Mouse (Mus musculus) hematopoietic stem cell, adult 5-6 weeks (primary cell): ENCODE measurements around the gene Lhfp. TPM values are rescaled to one million over a fixed set of nuclear protein-coding genes. Genes with fewer than 3 reads are reported as not detected.
"Not testable (repeated sequence)": the region's sequence is repeated elsewhere in the genome, so short reads cannot be mapped to it uniquely, and the experiment has no call there.

Experiments used
- ATAC-seq, 2 experiments: fragments of 125-278 bp in 1 of 2; replicated peaks in 1 of 2; 2 replicates each; pipeline ENCODE4 v1.8.0; 2016 to 2017; ENCODE audit warnings: inconsistent platforms in 2 of 2, mild to moderate bottlenecking in 2 of 2, moderate number of reproducible peaks in 2 of 2, low read depth in 1 of 2, moderate TSS enrichment in 1 of 2; ENCODE audit not compliant: low FRiP score in 2 of 2, poor library complexity in 2 of 2, severe bottlenecking in 2 of 2, insufficient read depth in 1 of 2, low TSS enrichment in 1 of 2
- total RNA-seq: library from RNA; stranded (forward); fragments of 172-1452, 232-1000 nt; gene quantifications from 2 replicates; pipeline ENCODE4 v1.2.3, GENCODE M21; 2017

Gene Lhfp
- total RNA-seq, 1 experiment from 2014 or later = not detected

DNA sequence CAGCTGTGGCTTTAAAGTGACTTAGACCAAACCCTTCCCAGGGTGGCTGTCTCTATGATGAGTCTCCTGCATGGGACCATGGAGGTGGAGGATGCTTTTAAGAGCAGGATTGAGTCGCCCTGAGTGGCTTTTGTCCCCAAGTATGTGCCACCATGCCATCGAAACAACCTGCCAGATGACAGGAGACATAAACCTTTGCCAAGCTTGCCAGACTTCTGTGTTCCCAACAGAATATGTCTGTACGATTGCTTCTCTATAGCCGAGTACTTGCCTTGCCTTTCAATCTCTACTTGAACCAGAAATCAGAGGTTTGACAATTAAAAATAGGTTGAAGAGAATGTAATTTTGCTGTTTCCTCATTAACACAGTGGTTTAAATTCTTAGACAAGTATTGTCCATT, 32.9 kb downstream of the Lhfp start:
- ATAC-seq = no peak

DNA sequence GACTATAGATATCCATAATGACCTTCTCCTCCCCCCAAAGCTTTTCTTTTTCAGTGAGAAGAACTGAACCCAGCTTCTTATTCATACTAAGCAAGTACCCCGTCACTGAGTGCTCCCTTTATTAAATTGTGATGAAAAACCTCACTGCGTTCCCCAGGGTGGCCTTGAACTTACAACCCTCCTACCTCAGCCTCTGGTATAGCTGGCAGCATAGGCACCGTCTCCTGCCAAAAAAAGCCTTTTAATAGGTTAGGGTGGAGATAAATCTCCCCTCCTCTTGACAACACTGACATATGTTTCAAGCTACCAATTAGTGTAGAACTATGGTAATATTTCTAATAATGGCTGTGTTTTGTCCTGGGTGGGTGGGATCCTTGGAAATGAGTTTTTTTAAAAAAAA, 33.4 kb downstream of the Lhfp start:
- no peak for ATAC-seq

DNA sequence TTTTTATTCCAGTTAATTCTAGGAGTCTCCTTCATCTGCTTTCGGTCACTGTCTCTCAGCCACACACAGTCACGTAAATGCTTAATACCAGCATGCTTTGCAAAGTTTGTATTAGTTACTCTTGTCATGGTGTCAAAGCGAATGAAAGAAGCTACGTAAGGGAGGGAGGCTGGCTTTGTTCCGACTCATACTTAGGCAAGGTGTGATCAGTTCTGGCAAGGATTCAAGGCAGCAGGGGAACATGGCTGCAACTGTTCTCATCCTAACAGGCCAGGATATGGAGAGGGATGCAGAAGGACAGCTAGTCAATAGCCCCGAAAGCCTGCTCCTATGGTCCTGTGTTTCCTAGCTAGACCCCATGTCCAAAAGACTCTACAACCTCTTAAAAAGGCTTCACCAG, 39.0 kb downstream of the Lhfp start:
- no peak for ATAC-seq

DNA sequence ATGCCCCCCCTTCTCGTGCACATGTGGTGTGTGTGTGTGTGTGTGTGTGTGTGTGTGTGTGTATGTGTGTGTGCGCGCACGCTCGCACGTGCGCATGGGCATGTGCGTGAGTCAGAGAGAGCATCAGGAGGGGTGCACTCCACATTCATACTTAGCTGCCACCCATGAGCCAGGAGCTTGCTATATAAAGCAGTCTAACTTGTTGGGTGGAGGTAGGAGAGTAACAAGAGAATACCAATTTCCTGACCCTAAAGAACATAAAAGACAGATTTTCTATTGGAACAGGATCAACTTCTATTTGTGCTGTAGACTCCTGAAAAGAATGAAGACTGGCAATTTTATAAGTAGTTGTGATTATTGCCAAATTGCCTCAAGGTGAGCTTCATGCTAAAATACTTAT, 39.4 kb downstream of the Lhfp start:
- no peak for ATAC-seq

DNA sequence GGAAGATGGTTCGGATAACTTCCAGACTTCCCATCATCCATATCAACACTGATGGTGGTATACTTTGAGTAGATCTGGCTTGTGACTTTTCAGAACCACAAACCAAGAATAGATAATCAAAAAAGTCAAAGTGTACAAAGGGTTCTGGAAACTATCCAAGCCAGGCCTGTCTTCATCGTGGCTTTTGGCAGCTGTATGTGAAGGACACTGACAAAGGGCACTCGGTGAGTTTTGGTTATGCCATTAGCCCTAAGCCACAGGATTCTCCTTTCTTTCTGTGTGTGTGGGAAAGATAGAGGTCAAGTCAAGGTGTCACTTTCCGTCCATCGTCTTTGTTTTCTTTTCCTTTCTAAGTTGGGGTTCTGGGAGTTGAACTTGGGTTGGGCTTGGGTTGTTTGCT, 42.4 kb downstream of the Lhfp start:
- no peak for ATAC-seq

DNA sequence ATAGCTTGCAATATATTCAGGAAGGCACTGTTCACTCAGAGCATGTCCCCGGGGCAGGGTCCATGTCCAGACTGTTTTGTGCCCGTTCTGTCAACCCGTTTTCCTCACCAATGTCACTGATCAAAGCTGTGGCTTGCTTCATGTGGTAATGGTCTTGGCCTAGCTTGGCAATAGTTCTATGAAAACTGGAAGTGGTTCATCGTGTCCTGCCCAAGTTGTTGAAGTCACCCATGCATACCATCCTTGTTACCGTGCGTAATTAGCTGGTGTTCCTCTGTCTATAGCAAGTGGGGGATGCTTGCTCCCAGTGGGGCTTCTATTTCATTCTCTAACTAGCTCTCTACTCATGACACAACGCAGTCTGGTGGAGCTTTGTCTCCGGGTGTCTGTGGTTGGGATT, 43.5 kb downstream of the Lhfp start:
- ATAC-seq = no peak

DNA sequence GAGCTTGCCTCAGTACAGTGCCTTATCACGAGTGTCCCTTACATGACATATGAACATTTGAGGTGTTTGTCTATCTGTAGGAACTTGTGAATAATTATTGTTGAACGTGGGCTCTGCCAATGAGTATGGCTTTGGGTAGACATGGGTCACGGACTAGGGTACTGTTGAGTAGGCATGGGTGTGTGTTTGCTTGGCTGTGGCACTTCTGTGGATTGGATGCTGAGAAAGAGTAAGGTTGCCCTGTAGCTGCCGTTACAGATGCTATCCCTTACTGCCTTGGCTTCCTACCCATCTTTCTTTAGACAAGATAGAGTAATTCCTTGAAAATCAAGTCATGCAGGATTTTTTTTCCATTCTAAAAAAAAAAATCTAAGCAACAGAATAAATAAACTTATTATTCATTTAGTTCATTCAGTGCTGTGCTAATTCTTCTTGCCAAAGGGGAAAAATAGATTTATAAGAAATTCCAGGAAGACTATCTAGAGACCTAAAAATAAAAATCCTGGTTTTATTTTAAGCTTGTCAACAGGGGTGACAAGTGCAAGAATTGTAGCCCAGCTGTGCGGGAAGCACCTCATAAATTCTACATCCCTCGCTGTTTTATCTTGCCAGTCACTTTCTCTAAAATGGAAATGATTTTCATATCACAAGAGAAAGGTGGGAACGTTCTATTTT, 45.3 kb downstream of the Lhfp start:
- ATAC-seq = no peak

DNA sequence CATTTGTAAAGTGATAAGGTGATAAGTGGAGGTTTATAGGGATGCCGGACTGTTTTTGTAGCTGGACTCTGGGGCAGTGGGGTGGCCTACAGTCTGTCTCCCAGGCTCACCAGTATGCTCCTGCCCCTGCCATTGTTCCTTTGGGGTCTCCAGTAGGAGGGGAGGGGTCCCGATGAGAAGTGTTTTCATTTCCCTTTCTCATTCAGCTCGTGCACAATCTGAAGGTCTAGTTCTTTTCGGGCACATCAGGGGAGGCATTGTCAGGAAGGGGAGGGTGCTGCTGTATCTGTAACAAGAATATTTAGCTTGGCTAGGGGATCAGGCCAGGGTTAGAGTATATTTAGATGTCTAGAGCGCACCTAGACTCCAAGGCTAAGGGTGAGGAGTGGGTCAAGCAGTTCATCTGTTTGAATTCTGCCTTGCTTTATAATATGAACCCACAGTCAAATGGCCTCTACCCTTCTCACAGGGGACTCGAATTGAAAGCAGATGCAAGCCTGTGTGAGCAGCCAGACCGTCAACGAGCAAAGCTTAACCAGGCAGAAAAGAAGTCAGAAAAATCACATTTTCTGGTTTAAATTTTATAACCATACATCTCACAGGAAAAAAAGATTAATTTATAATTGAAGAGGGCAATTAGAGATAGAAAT, 46.0 kb downstream of the Lhfp start:
- no peak for ATAC-seq

DNA sequence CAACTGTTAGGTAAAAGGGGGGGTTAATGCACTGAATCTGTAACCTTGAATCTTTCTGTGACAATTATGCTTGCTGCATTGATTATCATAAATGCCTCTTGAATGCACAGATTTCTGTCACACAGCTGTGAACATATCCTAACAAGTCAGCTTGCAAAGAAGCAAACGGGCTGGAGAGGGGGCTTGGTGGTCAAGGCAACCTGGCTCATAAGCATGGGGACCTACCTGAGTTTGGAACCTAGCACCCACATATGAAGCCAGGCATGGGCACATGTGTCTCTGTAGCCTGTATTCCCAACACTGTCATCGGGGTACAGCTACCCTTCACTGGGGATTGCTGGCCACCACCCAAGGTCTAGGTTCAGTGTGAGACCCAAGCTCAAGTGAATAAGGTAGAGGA, 48.6 kb downstream of the Lhfp start:
- no peak for ATAC-seq

DNA sequence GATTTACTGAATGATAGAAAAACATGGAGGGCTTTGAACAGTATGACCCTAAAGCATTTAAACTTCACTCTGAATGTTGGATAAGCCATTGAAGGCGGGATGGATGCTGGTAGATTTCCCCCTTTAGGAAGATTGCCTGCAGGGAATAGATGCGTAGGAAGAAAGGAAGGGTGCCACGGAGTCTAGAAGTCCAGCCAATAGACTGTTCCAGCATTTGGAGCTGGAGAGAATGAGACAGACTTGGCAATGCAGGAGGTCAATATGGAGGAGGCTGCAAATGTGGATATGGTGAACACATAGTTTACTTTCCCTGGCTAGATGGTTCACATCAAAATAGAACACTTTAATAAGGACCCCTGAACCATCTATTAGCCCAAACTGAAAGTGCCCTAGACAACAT, 58.9 kb downstream of the Lhfp start:
- no peak for ATAC-seq

DNA sequence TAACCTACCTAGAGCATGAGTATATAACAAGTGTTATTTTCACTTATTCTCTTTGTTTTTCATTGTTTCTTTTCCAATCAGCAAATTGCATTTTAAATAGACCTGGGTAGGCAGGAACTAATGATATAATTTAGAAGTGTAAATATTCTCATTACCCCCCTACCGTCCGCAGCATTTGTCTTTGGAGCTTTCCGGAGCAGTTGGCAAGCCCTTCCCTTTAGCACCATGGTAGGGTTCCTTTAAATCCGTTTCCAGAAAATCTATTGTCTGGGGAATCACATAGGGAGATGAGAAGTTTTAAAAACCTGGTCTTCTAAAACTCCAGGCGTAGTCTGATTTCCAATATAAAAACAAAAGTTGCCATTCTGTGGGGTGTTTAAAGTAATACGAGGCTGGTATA, 59.5 kb downstream of the Lhfp start:
- no peak for ATAC-seq

DNA sequence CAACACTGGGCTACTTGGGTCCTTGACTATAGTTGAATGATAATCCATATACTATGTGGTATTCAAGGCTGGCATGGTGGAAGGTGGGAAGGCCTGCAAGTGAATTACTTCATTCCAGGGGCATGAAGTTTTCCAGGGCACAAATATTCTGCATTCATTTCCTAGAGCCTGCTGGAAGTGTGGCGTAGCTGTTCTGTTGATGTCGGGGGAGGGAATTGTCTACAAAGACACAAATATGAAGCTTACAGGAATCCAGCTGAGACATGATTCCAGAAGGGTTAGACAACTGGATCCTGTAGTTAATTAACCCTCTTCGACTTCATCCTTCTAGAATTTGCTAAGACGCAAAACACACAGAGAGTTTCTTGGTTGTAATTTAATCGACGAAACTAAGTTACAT, 60.4 kb downstream of the Lhfp start:
- no peak for ATAC-seq

DNA sequence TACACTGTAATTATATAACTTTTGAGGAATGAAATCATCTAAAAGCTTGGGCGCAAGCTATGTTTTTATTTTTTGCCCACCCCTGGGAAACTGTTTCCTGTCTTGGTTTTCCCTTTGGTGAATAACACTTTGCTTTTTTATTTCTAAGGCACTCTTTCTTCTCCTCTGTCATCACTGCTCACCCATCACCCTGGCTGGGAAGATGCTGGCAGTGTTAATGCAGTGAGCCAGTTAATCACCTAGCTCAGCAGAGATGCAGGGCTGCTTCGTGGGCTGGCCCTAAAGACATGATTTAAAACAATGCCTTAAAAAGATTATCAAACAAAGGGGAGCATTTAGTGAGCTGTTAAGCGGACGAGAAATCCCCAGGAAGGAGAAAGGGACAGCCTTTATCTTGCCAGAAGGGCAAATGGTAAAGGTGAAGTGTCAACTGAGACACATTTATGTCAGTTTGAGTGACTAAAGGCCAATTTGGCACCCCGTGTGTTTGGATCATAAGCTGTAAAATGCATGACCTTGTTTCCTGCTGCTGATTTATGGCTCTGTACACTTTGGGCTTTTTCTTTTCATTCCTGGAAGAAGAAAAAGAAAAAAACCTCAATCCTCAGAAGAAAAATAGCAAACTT, 60.9 kb downstream of the Lhfp start:
- no peak for ATAC-seq

DNA sequence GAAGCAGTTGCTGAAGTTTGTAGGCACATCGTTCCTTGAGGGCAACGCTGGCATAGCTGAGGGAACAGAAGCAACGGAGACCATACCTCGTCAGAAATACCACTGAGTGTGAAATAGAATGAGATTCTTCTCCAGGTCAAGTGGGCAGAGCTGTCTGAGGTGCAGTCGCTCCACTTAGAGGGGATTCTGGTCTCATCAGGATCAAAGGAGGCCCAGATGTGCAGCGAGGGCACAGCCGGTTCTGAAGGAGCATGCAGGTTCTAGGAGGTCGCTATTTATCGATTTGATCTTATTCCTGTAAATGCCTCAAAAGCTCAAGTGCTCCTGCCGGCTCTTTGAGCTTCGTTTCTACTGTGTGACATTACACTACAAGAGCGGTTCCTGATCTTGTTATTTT, 61.4 kb downstream of the Lhfp start:
- no peak; a peak in 1 of 4 replicates for ATAC-seq

DNA sequence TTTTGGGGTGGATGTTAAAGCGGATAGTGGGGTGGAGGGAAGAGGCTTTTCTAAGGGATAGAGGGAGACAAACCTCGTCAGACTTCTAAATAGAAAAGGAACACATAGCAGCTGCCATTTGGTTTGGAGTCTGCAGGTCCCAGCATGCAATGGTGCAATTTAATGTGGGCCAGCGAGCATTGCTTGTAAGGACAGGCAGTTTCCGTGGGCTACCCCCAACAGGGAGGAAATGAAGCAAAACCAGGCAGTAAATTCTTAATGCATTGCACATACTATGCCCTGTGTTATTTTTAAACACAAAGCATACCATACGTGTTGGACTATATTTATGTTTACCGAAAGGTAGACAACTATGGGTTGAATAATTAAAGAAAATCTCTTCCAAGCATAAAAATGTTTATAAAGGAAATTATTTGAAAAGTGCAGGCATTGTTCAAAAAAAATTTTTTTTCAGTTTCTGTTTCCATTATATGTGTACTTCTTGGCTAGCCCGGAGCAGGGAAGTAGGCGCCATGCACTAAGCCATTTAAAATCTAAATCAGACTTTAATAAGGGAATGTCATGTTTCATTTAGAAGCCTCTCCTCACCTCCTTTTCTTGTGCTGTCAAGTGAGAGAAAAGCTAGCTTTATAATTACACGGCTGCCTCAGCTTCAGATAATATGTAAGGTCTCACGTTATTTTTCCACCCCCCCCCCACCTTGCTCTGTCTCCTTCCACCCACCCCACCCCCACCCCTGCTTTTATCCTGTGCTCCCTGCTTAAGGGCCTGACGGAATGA, 67.5 kb downstream of the Lhfp start:
- ATAC-seq = no peak

DNA sequence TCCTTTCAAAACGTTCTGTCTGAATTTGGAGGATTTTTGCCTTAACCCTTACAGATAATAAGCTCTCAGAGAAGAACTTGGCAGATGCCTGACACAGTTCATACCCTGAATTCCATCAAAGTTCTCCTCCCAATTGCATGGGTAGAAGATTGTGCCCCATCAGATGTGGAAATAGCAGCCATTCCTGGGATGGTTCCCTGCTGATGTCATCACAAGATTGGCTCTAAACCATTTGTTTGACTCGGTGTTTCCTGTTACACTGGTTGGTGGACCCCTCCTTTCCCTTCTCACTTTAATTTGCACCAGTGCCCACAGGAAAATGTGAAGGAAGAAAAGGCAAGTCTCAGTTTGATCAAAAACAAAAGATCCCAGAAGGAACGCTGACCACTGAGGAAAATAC, 68.6 kb downstream of the Lhfp start:
- ATAC-seq = no peak

DNA sequence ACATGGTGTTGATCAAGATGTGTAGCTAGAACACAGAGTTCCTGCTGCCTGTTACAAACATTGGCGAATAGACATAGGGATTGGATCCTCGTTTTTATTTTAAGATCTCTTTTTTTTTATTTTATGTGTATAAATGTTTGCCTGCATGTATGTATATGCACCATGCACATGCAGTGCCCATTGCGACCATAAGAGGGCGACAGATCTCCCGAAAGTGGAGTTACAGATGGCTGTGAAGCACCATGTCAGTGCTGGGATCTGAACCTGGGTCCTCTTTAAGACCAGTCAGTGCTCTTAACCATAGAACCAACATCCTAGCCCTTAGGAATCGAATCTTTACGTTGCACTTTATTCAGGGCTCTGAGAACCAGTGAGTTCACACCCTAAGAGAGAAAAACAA, 70.7 kb downstream of the Lhfp start:
- ATAC-seq = no peak

DNA sequence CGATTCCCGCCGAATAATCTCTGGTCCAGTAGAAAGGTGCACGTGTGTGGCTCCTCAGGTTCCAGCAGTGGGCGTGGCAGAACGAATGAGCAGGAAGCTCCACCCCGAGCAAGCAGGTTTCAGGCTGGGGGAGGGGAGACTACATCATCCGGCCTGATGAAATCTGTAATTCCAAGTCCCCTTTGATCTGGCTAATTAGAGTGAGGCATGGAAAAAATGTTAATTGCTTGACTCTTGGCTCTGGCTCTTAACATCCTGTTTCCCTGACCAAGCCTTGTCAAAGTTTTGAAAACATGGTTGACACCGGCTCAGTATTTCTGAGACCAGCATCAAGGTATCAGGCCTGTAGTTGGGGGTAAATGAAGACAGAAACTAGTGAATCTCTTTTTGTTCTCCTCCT, 77.4 kb downstream of the Lhfp start:
- not testable (repeated sequence) for ATAC-seq
